Mouse (Mus musculus) embryo, embryonic 11 days (tissue): ENCODE results near the gene Tmem255a.

Source experiments
- DNase-seq: peaks from one replicate; pipeline ENCODE4 v3.0.0-alpha.2; 2015

The Tmem255a gene

GRCm38 (mm10) chrX:38165315-38165714 is 86.9 kb downstream of the Tmem255a start:
- no peak for DNase-seq

- no peak for DNase-seq
These were observed 93.1 kb downstream of the Tmem255a start for GRCm38 (mm10) chrX:38159097-38159496.
